Mouse (Mus musculus) liver, adult 2 months (tissue): Measurements from ENCODE around the gene Selenop. TPM values are rescaled to one million over a fixed set of nuclear protein-coding genes. Genes with fewer than 3 reads are reported as not detected.

Source experiments
- DNase-seq: peaks from one replicate; pipeline ENCODE4 v3.0.0-alpha.2; 2011; ENCODE audit warnings: low read depth, low spot score; ENCODE audit errors: extremely low read depth
- H3K27ac ChIP-seq: fragments of 200-500 bp; replicated peaks from 2 replicates; pipeline ENCODE4 v1.5.1; 2012; ENCODE audit warnings: low read depth, mild to moderate bottlenecking, control low read depth, inconsistent platforms, low read length; ENCODE audit not compliant: insufficient read depth
- H3K27me3 ChIP-seq: fragments of 200-500 bp; 2 replicates; pipeline ENCODE4 v1.6.1; 2012; ENCODE audit warnings: mild to moderate bottlenecking, moderate library complexity, low read length, inconsistent platforms; ENCODE audit not compliant: control insufficient read depth, insufficient read depth
- H3K36me3 ChIP-seq: fragments of 200-500 bp; 2 replicates; pipeline ENCODE4 v1.6.1; 2012; ENCODE audit warnings: low read length, inconsistent platforms; ENCODE audit not compliant: control insufficient read depth, insufficient read depth
- H3K4me1 ChIP-seq: fragments of 200-500 bp; 2 replicates; pipeline ENCODE4 v1.6.1; 2011; ENCODE audit warnings: low read length; ENCODE audit not compliant: control insufficient read depth, insufficient read depth
- H3K4me3 ChIP-seq: fragments of 200-500 bp; 2 replicates; pipeline ENCODE4 v1.5.1; 2011; ENCODE audit warnings: low read depth, mild to moderate bottlenecking, control low read depth, low read length, moderate library complexity; ENCODE audit not compliant: insufficient read depth
- H3K79me2 ChIP-seq: fragments of 200-500 bp; 2 replicates; pipeline ENCODE4 v1.6.1; 2012; ENCODE audit warnings: inconsistent platforms, mild to moderate bottlenecking, low read length, moderate library complexity; ENCODE audit not compliant: control insufficient read depth, insufficient read depth
- H3K9ac ChIP-seq: fragments of 200-500 bp; 2 replicates; pipeline ENCODE4 v1.6.1; 2012; ENCODE audit warnings: low read depth, mild to moderate bottlenecking, control low read depth, inconsistent platforms, low read length
- CTCF ChIP-seq: fragments of 200-500 bp; IDR thresholded peaks from 2 replicates; pipeline ENCODE4 v1.5.1; 2011; ENCODE audit warnings: low read depth, low read length, control low read depth
- POLR2A ChIP-seq: fragments of 200-500 bp; IDR thresholded peaks from 2 replicates; pipeline ENCODE4 v1.6.1; 2011; ENCODE audit warnings: low read length, control low read depth; ENCODE audit not compliant: insufficient read depth; ENCODE audit errors: extremely low read depth
- WGBS: fragments of 180-500 bp; shearing (Covaris S2); methylation state at CpG from one replicate; pipeline ENCODE4 v1.1.7; 2018; 5-methylcytosine and 5-hydroxymethylcytosine counted together
- polyA plus RNA-seq: library from polyadenylated mRNA; depleted of rRNA; stranded (reverse); fragments of >200 nt; gene quantifications from 2 replicates; pipeline ENCODE4 v1.2.3, GENCODE M21; 2012
- total RNA-seq: library from RNA; depleted of rRNA; stranded (reverse); fragments of >200 nt; gene quantifications from 2 replicates; pipeline ENCODE4 v1.2.3, GENCODE M21; 2014

Gene Selenop
- total and polyA plus RNA-seq, 2 experiments: 1,988 to 8,531 TPM

DNA sequence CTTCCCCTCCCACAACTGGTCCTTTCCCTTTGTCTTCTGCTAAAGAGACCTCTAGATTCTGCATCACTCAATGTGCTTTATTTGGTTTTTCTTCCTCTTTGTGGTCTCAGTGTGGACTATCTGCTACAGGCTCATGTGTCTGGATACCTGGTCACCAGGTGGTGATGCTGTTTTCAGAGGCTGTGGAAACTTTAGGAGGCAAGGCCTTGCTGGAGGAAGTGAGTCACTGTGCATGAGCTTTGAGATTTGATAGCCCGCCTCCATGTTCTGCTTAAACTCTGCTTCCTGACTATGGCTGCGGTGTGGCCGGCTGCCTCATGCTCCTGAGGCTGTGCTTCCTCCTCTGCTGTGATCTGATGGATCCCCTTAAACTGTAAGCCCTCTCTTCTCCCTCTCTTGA is 22.1 kb downstream of the Selenop start:
- no peak overlapping the region for H3K4me3 ChIP-seq
- H3K9ac ChIP-seq: no peak overlapping the region
- TF ChIP-seq CTCF (no peak), POLR2A (no peak)
- H3K36me3 ChIP-seq: peaks cover 11% of the 10 kb centered on the region; the same call in 1 of the 2 replicates
- no peak for DNase-seq
- 89% methylated on average over 3 of the region's 3 CpGs for WGBS
- no peak overlapping the region for H3K27ac ChIP-seq
- no peaks in the 10 kb centered on the region for H3K79me2 ChIP-seq
- H3K27me3 ChIP-seq: no peaks in the 10 kb centered on the region
- H3K4me1 ChIP-seq: no peaks in the 10 kb centered on the region

DNA sequence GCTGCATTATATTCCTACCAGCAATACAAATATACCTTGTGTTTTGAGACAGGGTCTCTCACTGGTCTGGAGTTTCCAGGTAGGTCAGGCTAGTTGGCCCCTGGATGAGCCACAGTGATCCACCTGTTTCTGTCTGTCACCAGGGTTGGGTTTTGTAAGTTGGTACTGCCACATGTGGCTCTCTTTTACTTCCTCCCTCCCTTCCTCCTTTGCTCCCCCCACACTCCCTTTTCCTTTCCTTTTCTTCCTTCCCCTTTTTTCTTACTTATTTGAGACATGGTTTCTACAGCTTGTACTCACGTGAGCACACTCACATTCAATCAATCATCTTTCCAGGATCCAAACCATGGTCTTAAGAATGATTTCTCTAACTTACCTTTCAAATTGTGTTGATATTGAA is 25.1 kb downstream of the Selenop start:
- no peak overlapping the region for H3K9ac ChIP-seq
- no peaks in the 10 kb centered on the region for H3K4me1 ChIP-seq
- no peaks in the 10 kb centered on the region for H3K79me2 ChIP-seq
- H3K4me3 ChIP-seq: no peak overlapping the region
- H3K27me3 ChIP-seq: no peaks in the 10 kb centered on the region
- 72% methylated on average over 1 of the region's 1 CpGs for WGBS
- H3K36me3 ChIP-seq: peaks cover 12% of the 10 kb centered on the region
- no peak for TF ChIP-seq POLR2A
- no peak for TF ChIP-seq CTCF
- DNase-seq: no peak
- H3K27ac ChIP-seq: no peak overlapping the region

DNA sequence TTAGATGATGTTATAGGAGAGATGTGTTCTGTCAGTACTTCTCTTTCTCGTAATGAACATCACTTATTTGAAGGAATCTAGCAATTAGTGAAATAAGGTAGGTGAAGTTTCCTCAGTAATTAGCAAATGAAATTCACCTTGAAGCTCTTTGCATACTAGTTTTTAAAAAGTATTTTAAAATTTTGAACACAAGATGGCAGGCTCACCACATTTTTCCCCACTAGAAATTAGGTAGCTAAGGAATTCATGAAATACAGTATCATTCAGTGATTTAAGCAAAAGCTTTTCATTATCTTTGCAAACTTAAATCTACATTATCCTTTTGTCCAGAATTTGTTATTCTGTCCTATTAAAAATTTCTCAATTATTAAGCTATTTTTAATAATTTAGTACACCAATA is 27.6 kb downstream of the Selenop start:
- Histone ChIP-seq H3K9ac (no peak overlapping the region), H3K36me3 (peaks cover 14% of the 10 kb centered on the region), H3K4me3 (no peak overlapping the region), H3K27me3 (no peaks in the 10 kb centered on the region), H3K27ac (no peak overlapping the region), H3K4me1 (no peaks in the 10 kb centered on the region), H3K79me2 (no peaks in the 10 kb centered on the region)
- DNase-seq: no peak
- TF ChIP-seq POLR2A (no peak), CTCF (no peak)
- WGBS: 95% methylated on average over 1 of the region's 1 CpGs

DNA sequence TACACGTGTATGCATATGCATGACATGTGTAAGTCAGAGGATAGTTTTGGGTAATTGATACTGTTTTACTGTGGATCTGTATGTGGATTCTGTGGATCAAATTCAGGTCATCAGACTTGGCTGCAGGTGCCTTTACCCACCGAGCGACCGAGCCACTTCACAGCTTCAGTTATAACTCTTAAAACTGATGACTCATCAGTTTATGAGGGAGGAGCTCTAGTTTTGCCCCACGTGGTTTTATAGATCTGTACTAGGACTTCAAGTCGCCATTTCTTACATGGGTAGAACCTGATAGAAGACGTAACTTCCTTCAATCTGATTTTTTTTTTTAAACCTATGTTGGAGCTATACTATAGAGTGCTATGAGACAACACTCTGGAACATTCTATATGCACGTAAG is 29.3 kb downstream of the Selenop start:
- Histone ChIP-seq H3K4me3 (no peak overlapping the region), H3K36me3 (peaks cover 7% of the 10 kb centered on the region), H3K27me3 (no peaks in the 10 kb centered on the region), H3K9ac (no peak overlapping the region), H3K79me2 (no peaks in the 10 kb centered on the region), H3K27ac (no peak overlapping the region), H3K4me1 (no peaks in the 10 kb centered on the region)
- 89% methylated on average over 8 of the region's 8 CpGs for WGBS
- DNase-seq: no peak
- TF ChIP-seq POLR2A (no peak), CTCF (no peak)

DNA sequence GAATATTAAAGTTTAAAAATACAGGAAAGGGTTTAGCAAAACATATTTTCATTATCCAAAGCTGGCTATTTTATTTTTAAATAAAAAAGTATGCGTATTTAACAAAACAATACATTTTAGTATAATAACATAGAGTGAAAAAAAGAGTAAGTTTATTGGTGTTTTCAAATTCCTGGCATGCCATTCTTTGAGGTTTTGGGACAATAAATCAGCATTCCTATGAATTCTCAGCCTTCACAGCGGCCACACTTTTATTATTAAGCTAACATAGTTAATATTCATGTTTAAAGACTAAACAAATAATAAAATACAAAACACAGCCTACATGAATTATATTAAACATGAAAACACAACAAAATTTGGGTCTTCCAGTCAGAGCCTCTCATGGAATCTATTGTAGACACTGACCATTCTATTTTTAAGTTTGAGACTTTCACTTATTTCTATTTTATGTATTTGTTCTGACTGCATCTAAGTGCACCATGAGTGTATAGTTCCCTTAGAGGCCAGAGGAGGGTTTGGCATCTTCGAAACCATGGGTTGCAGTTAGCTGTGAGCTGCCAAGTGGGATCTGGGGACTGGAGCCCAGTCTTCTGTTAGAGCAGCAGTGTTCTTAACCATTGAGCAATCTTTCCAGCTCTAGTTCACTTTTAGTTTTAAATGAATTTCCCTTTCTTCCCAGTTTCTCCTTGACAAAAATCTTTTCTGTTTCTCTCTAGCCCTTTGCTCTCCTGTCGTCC is 32.2 kb downstream of the Selenop start:
- Histone ChIP-seq H3K27me3 (no peaks in the 10 kb centered on the region), H3K79me2 (no peaks in the 10 kb centered on the region), H3K4me3 (no peak overlapping the region), H3K27ac (no peak overlapping the region), H3K4me1 (no peaks in the 10 kb centered on the region), H3K9ac (no peak overlapping the region), H3K36me3 (peaks cover 5% of the 10 kb centered on the region)
- TF ChIP-seq CTCF: no peak
- TF ChIP-seq POLR2A: no peak
- no peak for DNase-seq
- 92% methylated on average over 4 of the region's 4 CpGs for WGBS

DNA sequence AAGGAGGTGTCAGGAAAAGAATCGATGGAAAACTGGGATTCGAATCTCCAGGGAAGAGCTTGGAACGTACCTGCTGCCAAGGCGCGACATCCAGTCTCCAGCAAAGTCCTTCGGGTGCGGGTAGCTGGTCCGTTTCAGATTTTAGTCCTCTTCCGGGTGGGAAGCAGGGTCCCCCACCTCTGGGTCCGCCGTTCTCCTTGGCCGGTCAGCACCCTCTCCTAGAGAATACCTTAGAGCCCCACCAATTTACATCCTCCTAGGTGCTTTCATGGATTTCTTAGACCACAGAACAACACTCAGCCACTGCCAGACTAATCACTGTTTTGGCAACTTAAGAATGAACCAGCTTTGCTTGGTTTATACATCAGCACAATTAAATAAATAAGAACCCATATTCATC is 35.1 kb downstream of the Selenop start, which contains the start of gene Ccdc152:
TSS of gene Ccdc152 (minus strand) at position 101 of the 400 bp plus-strand sequence.
- WGBS: 95% methylated on average over 12 of the region's 12 CpGs

More for the DNA sequence above, 35.1 kb downstream of the Selenop start, which contains the start of gene Ccdc152:
- H3K4me1 ChIP-seq: no peaks in the 10 kb centered on the region
- DNase-seq: no peak
- TF ChIP-seq POLR2A: no peak
- TF ChIP-seq CTCF: no peak
- no peaks in the 10 kb centered on the region for H3K27me3 ChIP-seq
- H3K27ac ChIP-seq: no peak within 1 kb of the TSS
- H3K79me2 ChIP-seq: no peaks in the 10 kb centered on the region
- H3K36me3 ChIP-seq: peaks cover 3% of the 10 kb centered on the region
- no peak within 1 kb of the TSS for H3K9ac ChIP-seq
- no peak within 1 kb of the TSS for H3K4me3 ChIP-seq
